Mouse (Mus musculus): Measurements from ENCODE around the gene Ski. TPM values are rescaled to one million over a fixed set of nuclear protein-coding genes. Genes with fewer than 3 reads are reported as not detected.

Gene Ski
- polyA plus RNA-seq, 1 experiment, result 32.2 TPM

DNA sequence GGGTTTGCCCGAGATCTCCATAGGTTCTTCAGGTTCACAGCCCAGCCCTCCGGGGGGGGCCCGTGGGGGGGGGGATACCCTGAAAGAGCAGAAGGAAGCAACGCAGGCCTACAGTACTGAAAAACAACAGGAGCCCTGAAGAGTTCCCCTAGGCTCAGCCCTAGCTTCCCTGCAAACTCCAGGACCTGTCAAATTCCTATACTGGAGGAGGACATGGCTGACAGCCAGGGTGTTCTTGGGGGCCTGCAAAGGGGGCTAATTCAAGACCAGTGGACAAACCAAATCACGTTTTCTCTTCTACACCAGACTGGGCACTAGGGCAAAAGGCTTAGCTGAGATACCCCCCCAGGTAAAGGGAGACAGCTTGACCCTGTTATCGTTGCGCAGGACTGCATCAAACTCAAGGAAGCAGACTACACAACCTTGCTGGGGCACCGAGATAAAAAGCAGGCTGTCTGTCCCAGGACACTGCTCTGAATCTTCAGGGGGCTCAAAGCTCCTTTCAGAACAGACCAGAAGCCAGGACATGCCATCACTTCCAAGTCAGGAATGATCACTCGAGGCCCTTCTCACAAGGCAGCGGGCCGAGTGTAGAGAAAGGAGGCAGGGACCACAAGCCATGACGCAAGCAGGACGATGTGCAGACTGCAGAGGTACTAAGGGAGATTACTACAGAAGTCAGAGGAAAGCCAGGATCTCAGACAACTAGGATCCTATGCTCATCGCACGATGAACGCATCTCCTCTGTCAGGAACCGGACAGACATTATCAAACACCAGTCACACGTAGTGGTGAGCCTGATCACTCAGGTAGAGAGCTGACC is 37.9 kb downstream of the Ski start:
- H3K27me3 ChIP-seq (ENCODE audit: control insufficient read depth, insufficient read depth, low read length), result no peaks in the 10 kb centered on the region
- WGBS, result 84% methylated on average over 18 of the region's 18 CpGs
- no peaks in the 10 kb centered on the region for H3K36me3 ChIP-seq (ENCODE audit: control insufficient read depth, insufficient read depth, low read length)
- H3K4me1 ChIP-seq (ENCODE audit: control insufficient read depth, insufficient read depth, insufficient read length), result peaks cover 31% of the 10 kb centered on the region; the same call in 1 of the 2 replicates
- no peak for DNase-seq (ENCODE audit: low read depth in 1 of 2, low spot score in 2 of 2)
- H3K27ac ChIP-seq (ENCODE audit: insufficient read depth, low read length), result no peak overlapping the region
- no peak for TF ChIP-seq CTCF (IDR thresholded peaks at IDR 0.05; ENCODE audit: extremely low read depth, insufficient read depth, insufficient read length, insufficient replicate concordance)
- no peak overlapping the region for H3K4me3 ChIP-seq (ENCODE audit: extremely low read depth, insufficient read depth, insufficient read length)

DNA sequence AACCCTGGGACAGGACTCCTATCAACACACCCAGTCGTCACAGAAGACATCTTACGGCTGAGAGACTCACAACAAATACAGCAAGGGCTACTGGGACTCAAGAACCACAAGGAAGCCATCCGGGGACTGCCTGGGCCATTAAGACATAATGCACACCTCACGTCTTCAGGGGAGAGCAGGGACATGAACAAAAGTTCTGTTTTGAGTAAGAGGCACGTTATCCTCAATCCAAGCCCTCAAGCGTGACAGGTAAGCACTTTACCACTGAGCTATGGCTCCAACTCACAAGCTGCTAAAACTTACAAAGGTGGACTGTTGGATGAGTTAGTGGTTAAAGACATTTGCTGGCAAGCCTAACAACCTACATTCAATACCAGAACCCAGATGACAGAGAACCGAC is 39.2 kb downstream of the Ski start:
- TF ChIP-seq CTCF (IDR thresholded peaks at IDR 0.05; ENCODE audit: extremely low read depth, insufficient read depth, insufficient read length, insufficient replicate concordance) (no peak), POLR2A (IDR thresholded peaks at IDR 0.05; ENCODE audit: low read depth, low read length) (no peak)
- DNase-seq (ENCODE audit: low read depth in 1 of 2, low spot score in 2 of 2), result no peak
- Histone ChIP-seq H3K4me1 (ENCODE audit: control insufficient read depth, insufficient read depth, insufficient read length) (peaks cover 35% of the 10 kb centered on the region), H3K4me3 (ENCODE audit: extremely low read depth, insufficient read depth, insufficient read length) (no peak overlapping the region), H3K27me3 (ENCODE audit: control insufficient read depth, insufficient read depth, low read length) (no peaks in the 10 kb centered on the region), H3K27ac (ENCODE audit: insufficient read depth, low read length) (no peak overlapping the region), H3K36me3 (ENCODE audit: control insufficient read depth, insufficient read depth, low read length) (no peaks in the 10 kb centered on the region)
- 84% methylated on average over 7 of the region's 7 CpGs for WGBS

DNA sequence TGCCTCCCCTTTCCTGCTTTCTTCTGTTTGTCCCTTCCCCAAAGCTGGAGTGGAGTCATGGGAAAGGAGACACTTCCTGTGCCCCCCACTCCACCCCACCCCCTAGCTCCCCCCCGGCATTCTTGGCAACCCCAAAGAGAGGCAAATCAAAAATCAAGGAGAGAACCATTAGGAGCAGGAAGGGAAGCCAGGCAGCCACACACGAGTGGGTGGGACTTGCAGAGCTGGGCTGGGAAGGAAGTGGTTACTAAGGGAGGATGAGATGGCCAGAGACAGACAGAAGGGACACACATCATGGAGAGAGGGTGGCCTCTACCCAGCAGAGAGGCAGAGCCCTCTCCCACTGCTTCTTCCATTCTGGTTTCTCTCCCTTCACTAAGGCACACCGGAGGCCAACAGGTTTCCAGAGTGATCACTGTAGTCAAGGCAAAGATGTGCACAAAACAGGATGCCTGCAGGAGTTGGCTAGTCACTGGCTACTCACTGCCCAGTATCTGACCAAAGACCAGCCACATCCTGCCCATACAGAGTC is 43.3 kb downstream of the Ski start:
- TF ChIP-seq POLR2A (IDR thresholded peaks at IDR 0.05; ENCODE audit: low read depth, low read length) (no peak), CTCF (IDR thresholded peaks at IDR 0.05; ENCODE audit: extremely low read depth, insufficient read depth, insufficient read length, insufficient replicate concordance) (no peak)
- 17% methylated on average over 3 of the region's 3 CpGs for WGBS
- Histone ChIP-seq H3K36me3 (ENCODE audit: control insufficient read depth, insufficient read depth, low read length) (no peaks in the 10 kb centered on the region), H3K4me1 (ENCODE audit: control insufficient read depth, insufficient read depth, insufficient read length) (peaks cover 35% of the 10 kb centered on the region), H3K27me3 (ENCODE audit: control insufficient read depth, insufficient read depth, low read length) (no peaks in the 10 kb centered on the region), H3K4me3 (ENCODE audit: extremely low read depth, insufficient read depth, insufficient read length) (no peak overlapping the region), H3K27ac (ENCODE audit: insufficient read depth, low read length) (peak overlapping the region; percentile 65)
- DNase-seq (ENCODE audit: low read depth in 1 of 2, low spot score in 2 of 2), result no peak

DNA sequence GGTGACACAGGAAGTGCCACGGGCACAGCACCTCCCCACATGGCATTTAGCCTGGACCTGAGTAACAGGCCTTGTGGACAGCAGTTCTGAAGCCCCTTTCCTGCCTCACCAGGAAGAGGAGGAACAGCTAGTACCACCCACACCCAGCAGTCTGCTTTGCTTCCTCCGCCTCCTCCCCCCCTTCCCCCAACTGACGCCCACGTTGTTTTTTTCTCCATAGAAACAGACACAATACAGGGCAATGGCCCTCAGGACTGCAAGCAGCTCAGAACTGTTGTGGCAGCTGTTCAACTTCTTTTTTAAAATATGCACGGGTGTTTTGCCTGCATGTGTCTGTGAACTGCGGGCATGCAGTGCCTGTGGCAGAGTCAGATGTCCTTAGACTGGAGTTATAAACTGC is 44.1 kb downstream of the Ski start:
- H3K36me3 ChIP-seq (ENCODE audit: control insufficient read depth, insufficient read depth, low read length), result no peaks in the 10 kb centered on the region
- peaks cover 35% of the 10 kb centered on the region for H3K4me1 ChIP-seq (ENCODE audit: control insufficient read depth, insufficient read depth, insufficient read length)
- TF ChIP-seq POLR2A (IDR thresholded peaks at IDR 0.05; ENCODE audit: low read depth, low read length) (no peak), CTCF (IDR thresholded peaks at IDR 0.05; ENCODE audit: extremely low read depth, insufficient read depth, insufficient read length, insufficient replicate concordance) (no peak)
- 3% methylated on average over 6 of the region's 6 CpGs for WGBS
- no peaks in the 10 kb centered on the region for H3K27me3 ChIP-seq (ENCODE audit: control insufficient read depth, insufficient read depth, low read length)
- peak; percentile 56 to 81 for DNase-seq (ENCODE audit: low read depth in 1 of 2, low spot score in 2 of 2)
- H3K4me3 ChIP-seq (ENCODE audit: extremely low read depth, insufficient read depth, insufficient read length), result no peak overlapping the region
- peak overlapping the region; percentile 65 for H3K27ac ChIP-seq (ENCODE audit: insufficient read depth, low read length)

DNA sequence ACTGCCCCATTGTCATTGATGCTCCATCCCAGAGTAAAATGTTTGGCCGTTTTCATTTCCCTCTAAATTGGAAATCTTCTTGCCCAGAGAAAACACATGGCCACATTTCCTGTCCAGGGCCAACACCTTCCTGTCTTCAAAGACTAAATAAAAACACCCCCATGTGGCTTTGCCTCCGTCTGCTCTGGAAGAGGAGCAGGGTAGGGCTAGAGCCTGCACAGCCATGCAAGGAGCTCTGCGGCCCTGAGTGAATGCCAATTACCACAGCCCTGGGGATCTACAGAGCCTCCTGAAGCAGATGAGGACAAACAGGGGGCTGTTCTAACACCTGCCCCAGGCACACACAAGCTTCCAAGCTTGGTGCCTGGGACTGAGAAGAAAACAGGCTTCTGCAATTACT is 46.2 kb downstream of the Ski start:
- DNase-seq (ENCODE audit: low read depth in 1 of 2, low spot score in 2 of 2), result no peak
- Histone ChIP-seq H3K4me1 (ENCODE audit: control insufficient read depth, insufficient read depth, insufficient read length) (peaks cover 38% of the 10 kb centered on the region), H3K36me3 (ENCODE audit: control insufficient read depth, insufficient read depth, low read length) (no peaks in the 10 kb centered on the region), H3K27ac (ENCODE audit: insufficient read depth, low read length) (no peak overlapping the region), H3K4me3 (ENCODE audit: extremely low read depth, insufficient read depth, insufficient read length) (no peak overlapping the region), H3K27me3 (ENCODE audit: control insufficient read depth, insufficient read depth, low read length) (no peaks in the 10 kb centered on the region)
- TF ChIP-seq CTCF (IDR thresholded peaks at IDR 0.05; ENCODE audit: extremely low read depth, insufficient read depth, insufficient read length, insufficient replicate concordance), result no peak
- TF ChIP-seq POLR2A (IDR thresholded peaks at IDR 0.05; ENCODE audit: low read depth, low read length), result no peak
- whole genome bisulfite sequencing, result 48% methylated on average over 3 of the region's 3 CpGs

DNA sequence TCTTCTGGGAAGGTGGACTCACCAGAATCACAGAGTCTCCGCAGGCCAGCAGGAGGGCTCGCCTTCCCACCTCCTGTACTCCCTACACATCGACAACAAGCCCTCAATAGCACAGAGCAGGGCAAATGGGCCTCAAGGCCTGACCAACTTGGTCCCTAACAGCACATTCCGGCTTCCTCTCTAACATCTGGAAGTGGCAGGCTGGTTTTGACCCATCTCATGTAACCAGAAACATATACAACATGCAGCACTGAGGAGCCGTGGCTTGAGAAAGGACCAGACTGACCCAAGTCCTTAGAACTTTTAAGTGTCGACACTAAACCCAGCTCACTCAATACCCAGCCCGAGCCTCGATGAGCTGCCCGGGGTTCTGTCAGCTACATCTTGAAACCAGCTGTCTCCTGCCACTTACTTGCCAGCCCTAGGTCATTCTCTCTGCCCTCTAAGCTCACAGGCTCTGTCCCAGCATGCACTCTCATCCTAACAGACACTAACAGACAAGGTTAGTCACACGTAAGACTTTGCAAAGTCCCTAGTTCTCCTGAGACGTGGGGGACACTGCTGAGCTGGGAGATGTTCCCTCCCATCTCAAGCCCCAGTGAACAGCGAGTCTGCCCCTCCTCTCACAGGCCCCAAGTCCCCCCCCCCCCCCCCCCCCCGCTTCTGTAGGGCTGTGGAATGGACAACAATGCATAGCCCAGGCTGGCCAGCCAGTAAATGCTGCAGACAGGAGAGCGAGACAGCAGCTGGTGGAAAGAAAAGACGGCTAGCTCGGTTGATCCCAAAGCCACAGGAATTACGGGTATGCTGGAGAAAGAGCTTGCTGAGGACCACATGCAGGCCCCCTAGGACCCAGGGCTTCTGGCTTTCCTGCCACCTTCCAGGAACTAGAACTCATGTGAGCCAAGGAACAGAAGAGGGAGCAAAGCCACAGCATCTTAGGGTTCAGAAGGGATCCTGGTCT is 48.3 kb downstream of the Ski start:
- DNase-seq (ENCODE audit: low read depth in 1 of 2, low spot score in 2 of 2), result no peak
- Histone ChIP-seq H3K4me1 (ENCODE audit: control insufficient read depth, insufficient read depth, insufficient read length) (peaks cover 41% of the 10 kb centered on the region), H3K36me3 (ENCODE audit: control insufficient read depth, insufficient read depth, low read length) (no peaks in the 10 kb centered on the region), H3K27me3 (ENCODE audit: control insufficient read depth, insufficient read depth, low read length) (no peaks in the 10 kb centered on the region), H3K4me3 (ENCODE audit: extremely low read depth, insufficient read depth, insufficient read length) (no peak overlapping the region), H3K27ac (ENCODE audit: insufficient read depth, low read length) (peak overlapping the region; percentile 48; the same call in 1 of the 2 replicates)
- TF ChIP-seq CTCF (IDR thresholded peaks at IDR 0.05; ENCODE audit: extremely low read depth, insufficient read depth, insufficient read length, insufficient replicate concordance) (no peak), POLR2A (IDR thresholded peaks at IDR 0.05; ENCODE audit: low read depth, low read length) (no peak)
- WGBS, result 79% methylated on average over 17 of the region's 17 CpGs
